Mouse (Mus musculus) lung, adult 2 months (tissue): ENCODE measurements at regions not wholly inside any gene's neighbourhood (a gene's known extent, or its start where the extent isn't known, plus 50 kb on each side); places are given as distances from the start of the nearest gene placed in this dataset.

Experiments used
- DNase-seq: peaks from one replicate; pipeline ENCODE4 v3.0.0; 2022
- H3K4me1 ChIP-seq: fragments of 200-500 bp; 2 replicates; pipeline ENCODE4 v1.6.1; 2011; ENCODE audit warnings: low read length; ENCODE audit not compliant: control insufficient read depth, insufficient read depth
- H3K4me3 ChIP-seq: fragments of 200-500 bp; replicated peaks from 2 replicates; pipeline ENCODE3; 2011; ENCODE audit warnings: low read depth, mild to moderate bottlenecking, control low read depth, low read length; ENCODE audit errors: extremely low read depth
- CTCF ChIP-seq: fragments of 200-500 bp; IDR thresholded peaks from 2 replicates; pipeline ENCODE4 v1.5.1; 2011; ENCODE audit warnings: mild to moderate bottlenecking, low read length, control low read depth; ENCODE audit not compliant: insufficient read depth
- POLR2A ChIP-seq: fragments of 200-500 bp; IDR thresholded peaks from 2 replicates; pipeline ENCODE4 v1.6.1; 2011; ENCODE audit warnings: low read depth, mild to moderate bottlenecking, control low read depth, low read length, borderline replicate concordance; ENCODE audit errors: extremely low read depth
- WGBS: fragments of 180-500 bp; shearing (Covaris S2); methylation state at CpG from one replicate; pipeline ENCODE4 v1.1.7; 2018; 5-methylcytosine and 5-hydroxymethylcytosine counted together

DNA sequence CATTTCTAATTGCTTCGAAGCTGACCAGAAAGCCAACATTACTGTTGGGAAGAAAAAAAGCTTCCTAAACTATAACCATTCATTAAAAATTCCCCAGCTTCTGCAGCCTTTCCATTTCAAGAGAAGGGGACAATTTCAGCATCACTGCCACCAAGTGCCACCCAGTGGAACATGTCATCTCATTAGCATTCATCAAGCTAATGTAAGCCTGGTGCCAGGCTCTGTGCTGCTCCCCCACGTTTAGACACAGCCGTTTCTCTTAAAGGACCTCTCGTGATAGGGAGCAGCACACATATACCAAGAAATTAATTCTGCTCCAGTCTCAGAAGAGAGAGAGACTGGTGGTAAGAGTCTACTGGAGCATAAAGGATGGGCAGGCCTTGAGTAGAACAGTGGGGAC, 409.1 kb upstream of the Gm10131 start:
- no peak for DNase-seq
- 65% methylated on average over 4 of the region's 4 CpGs for WGBS
- no peak overlapping the region for H3K4me3 ChIP-seq
- no peak for TF ChIP-seq CTCF
- TF ChIP-seq POLR2A: no peak
- no peaks in the 10 kb centered on the region for H3K4me1 ChIP-seq

GRCm38 (mm10) chr8:34513459-34514090, 402.0 kb upstream of the Gm10131 start:
- H3K4me1 ChIP-seq: no peaks in the 10 kb centered on the region
- 60% methylated on average over 4 of the region's 4 CpGs for WGBS
- no peak for DNase-seq
- TF ChIP-seq POLR2A (no peak), CTCF (no peak)
- no peak overlapping the region for H3K4me3 ChIP-seq

GRCm38 (mm10) chr8:34505829-34506555, 394.5 kb upstream of the Gm10131 start:
- H3K4me3 ChIP-seq: no peak overlapping the region
- WGBS: 43% methylated on average over 15 of the region's 15 CpGs
- H3K4me1 ChIP-seq: no peaks in the 10 kb centered on the region
- DNase-seq: no peak
- TF ChIP-seq POLR2A: no peak
- TF ChIP-seq CTCF: no peak

DNA sequence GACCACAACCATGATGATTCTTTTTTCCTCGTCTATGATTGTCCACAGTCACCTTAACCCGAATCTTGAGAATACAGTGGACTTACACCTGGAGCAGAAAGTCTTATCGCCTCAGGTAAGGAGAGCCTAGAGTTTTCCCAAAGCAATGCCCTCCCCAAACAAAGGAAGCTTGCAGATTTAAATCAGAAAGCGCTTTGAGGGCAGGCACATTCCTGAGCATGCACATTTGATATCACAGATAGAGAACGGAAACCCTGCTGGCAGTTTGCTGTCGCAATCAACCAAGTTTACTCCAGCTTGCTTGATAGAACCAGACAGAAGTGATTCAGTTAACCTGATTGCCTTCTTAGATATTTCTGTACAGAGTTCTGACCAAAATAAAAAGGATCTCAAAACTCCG, 393.6 kb upstream of the Gm10131 start:
- H3K4me1 ChIP-seq: no peaks in the 10 kb centered on the region
- no peak for DNase-seq
- TF ChIP-seq CTCF (no peak), POLR2A (no peak)
- WGBS: 77% methylated on average over 7 of the region's 7 CpGs
- H3K4me3 ChIP-seq: no peak overlapping the region

- H3K4me1 ChIP-seq: no peaks in the 10 kb centered on the region
- DNase-seq: no peak
- 15% methylated on average over 1 of the region's 1 CpGs for WGBS
- H3K4me3 ChIP-seq: no peak overlapping the region
- no peak for TF ChIP-seq POLR2A
- TF ChIP-seq CTCF: no peak
These were observed 391.1 kb upstream of the Gm10131 start for GRCm38 (mm10) chr8:34502606-34503162.

DNA sequence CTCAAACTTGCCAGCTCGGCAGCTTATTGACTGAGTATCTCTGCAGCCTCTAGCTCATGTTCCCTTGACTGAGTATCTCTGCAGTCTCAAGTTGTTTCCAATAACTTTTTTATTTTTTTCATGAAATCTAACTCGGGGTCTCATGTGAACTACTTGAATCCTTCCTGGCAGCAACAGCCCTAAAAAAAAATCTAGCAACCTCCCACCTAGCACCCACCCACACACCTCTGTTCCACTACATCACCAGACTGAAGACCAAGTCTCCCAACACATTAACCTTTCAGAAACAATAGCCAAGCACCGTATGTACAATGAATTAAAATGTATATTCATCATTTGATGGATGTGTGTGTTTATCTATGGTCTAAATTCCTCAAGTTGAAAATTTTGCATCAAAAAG, 387.7 kb upstream of the Gm10131 start:
- no peak for TF ChIP-seq CTCF
- no peak for TF ChIP-seq POLR2A
- 66% methylated on average over 3 of the region's 3 CpGs for WGBS
- Histone ChIP-seq H3K4me3 (no peak overlapping the region), H3K4me1 (no peaks in the 10 kb centered on the region)
- no peak for DNase-seq

- H3K4me1 ChIP-seq: no peaks in the 10 kb centered on the region
- DNase-seq: no peak
- H3K4me3 ChIP-seq: no peak overlapping the region
- TF ChIP-seq CTCF: no peak
- TF ChIP-seq POLR2A: no peak
- WGBS: 75% methylated on average over 4 of the region's 4 CpGs
These were observed 385.2 kb upstream of the Gm10131 start for GRCm38 (mm10) chr8:34496751-34497150.

GRCm38 (mm10) chr8:34495974-34496373, 384.4 kb upstream of the Gm10131 start:
- DNase-seq: no peak
- Histone ChIP-seq H3K4me3 (no peak overlapping the region), H3K4me1 (no peaks in the 10 kb centered on the region)
- 67% methylated on average over 4 of the region's 4 CpGs for WGBS
- TF ChIP-seq POLR2A (no peak), CTCF (no peak)

DNA sequence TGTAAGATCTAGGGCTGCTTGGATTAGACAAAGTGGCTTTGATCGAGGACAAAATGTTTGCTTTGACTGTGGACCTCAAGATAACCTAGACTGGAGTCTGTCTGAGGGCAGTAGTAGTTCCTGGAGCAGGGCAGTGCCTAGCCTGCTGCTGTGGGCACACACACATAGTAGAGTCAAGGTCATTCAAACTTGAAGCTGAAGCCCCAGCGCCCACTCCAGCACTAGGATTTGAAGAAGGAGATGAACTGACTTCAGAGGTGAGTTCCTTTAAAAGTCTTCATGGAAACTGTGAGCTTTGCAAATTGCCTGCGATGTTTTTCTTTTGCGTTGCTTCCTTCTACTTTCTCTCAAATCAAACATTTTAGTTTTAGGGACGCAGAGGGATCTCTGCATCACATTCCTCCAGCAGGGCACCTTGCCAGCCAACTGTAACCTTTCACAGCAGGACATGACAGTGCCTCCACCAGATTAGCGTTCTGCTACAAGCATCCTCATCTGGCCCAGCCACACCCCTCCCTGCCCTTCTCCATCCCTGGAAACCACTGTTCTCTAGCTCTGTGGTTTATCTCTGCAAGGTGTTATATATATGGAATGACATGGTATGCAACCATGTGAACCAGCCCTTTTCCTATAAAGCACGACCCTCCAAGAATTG, 377.3 kb upstream of the Gm10131 start:
- no peak for DNase-seq
- WGBS: 58% methylated on average over 7 of the region's 7 CpGs
- no peak for TF ChIP-seq CTCF
- TF ChIP-seq POLR2A: no peak
- Histone ChIP-seq H3K4me3 (no peak overlapping the region), H3K4me1 (no peaks in the 10 kb centered on the region)

GRCm38 (mm10) chr8:34486433-34487096, 375.0 kb upstream of the Gm10131 start:
- no peak for DNase-seq
- no peak for TF ChIP-seq CTCF
- TF ChIP-seq POLR2A: no peak
- Histone ChIP-seq H3K4me1 (no peaks in the 10 kb centered on the region), H3K4me3 (no peak overlapping the region)
- WGBS: 74% methylated on average over 17 of the region's 17 CpGs
